Mouse (Mus musculus): ENCODE measurements around the gene Nedd9. TPM values are rescaled to one million over a fixed set of nuclear protein-coding genes. Genes with fewer than 3 reads are reported as not detected.
"Not testable (repeated sequence)": the region's sequence is repeated elsewhere in the genome, so short reads cannot be mapped to it uniquely, and the experiment has no call there.

Nedd9 gene
- polyA plus RNA-seq, 1 experiment: 24.7 TPM

GRCm38 (mm10) chr13:41375696-41376095 lies 111.5 kb downstream of the Nedd9 start:
- no peak for TF ChIP-seq POLR2A (IDR thresholded peaks at IDR 0.05; ENCODE audit: low read depth, low read length)
- Histone ChIP-seq H3K36me3 (ENCODE audit: control insufficient read depth, insufficient read depth, low read length) (no peaks in the 10 kb centered on the region), H3K27me3 (replicated peaks; ENCODE audit: control insufficient read depth, insufficient read depth, low read length) (no peaks in the 10 kb centered on the region), H3K4me3 (ENCODE audit: insufficient read depth, low read depth, low read length) (no peak overlapping the region), H3K4me1 (ENCODE audit: control insufficient read depth, insufficient read depth, low read length) (0 out of 2 replicates have a peak, but pooled peaks cover 4% of the 10 kb centered on the region), H3K27ac (ENCODE audit: insufficient read depth, low read depth, low read length) (no peak overlapping the region)
- 85% methylated on average over 6 of the region's 6 CpGs for WGBS
- no peak for DNase-seq

- Histone ChIP-seq H3K27me3 (replicated peaks; ENCODE audit: control insufficient read depth, insufficient read depth, low read length) (no peaks in the 10 kb centered on the region), H3K27ac (ENCODE audit: insufficient read depth, low read depth, low read length) (no peak overlapping the region), H3K4me3 (ENCODE audit: insufficient read depth, low read depth, low read length) (no peak overlapping the region), H3K4me1 (ENCODE audit: control insufficient read depth, insufficient read depth, low read length) (0 out of 2 replicates have a peak, but pooled peaks cover 4% of the 10 kb centered on the region), H3K36me3 (ENCODE audit: control insufficient read depth, insufficient read depth, low read length) (no peaks in the 10 kb centered on the region)
- no peak for DNase-seq
- TF ChIP-seq POLR2A (IDR thresholded peaks at IDR 0.05; ENCODE audit: low read depth, low read length) (no peak), CTCF (conservative IDR thresholded peaks at IDR 0.05; ENCODE audit: insufficient read depth, insufficient read length, low read depth, low read length) (no peak)
- 94% methylated on average over 1 of the region's 1 CpGs for WGBS
Observed at GRCm38 (mm10) chr13:41374886-41375285, 112.3 kb downstream of the Nedd9 start.

- peak; percentile 26 for DNase-seq
- WGBS: 73% methylated on average over 8 of the region's 8 CpGs
- Histone ChIP-seq H3K27ac (ENCODE audit: insufficient read depth, low read depth, low read length) (no peak overlapping the region), H3K4me1 (ENCODE audit: control insufficient read depth, insufficient read depth, low read length) (0 out of 2 replicates have a peak, but pooled peaks cover 4% of the 10 kb centered on the region), H3K4me3 (ENCODE audit: insufficient read depth, low read depth, low read length) (no peak overlapping the region), H3K27me3 (replicated peaks; ENCODE audit: control insufficient read depth, insufficient read depth, low read length) (no peaks in the 10 kb centered on the region), H3K36me3 (ENCODE audit: control insufficient read depth, insufficient read depth, low read length) (no peaks in the 10 kb centered on the region)
- TF ChIP-seq CTCF (conservative IDR thresholded peaks at IDR 0.05; ENCODE audit: insufficient read depth, insufficient read length, low read depth, low read length) (no peak), POLR2A (IDR thresholded peaks at IDR 0.05; ENCODE audit: low read depth, low read length) (no peak)
Observed at GRCm38 (mm10) chr13:41372555-41373460, 114.4 kb downstream of the Nedd9 start.

GRCm38 (mm10) chr13:41371547-41371946 lies 115.6 kb downstream of the Nedd9 start:
- Histone ChIP-seq H3K4me1 (ENCODE audit: control insufficient read depth, insufficient read depth, low read length) (0 out of 2 replicates have a peak, but pooled peaks cover 4% of the 10 kb centered on the region), H3K27me3 (replicated peaks; ENCODE audit: control insufficient read depth, insufficient read depth, low read length) (no peaks in the 10 kb centered on the region), H3K4me3 (ENCODE audit: insufficient read depth, low read depth, low read length) (no peak overlapping the region), H3K36me3 (ENCODE audit: control insufficient read depth, insufficient read depth, low read length) (no peaks in the 10 kb centered on the region), H3K27ac (ENCODE audit: insufficient read depth, low read depth, low read length) (no peak overlapping the region)
- no peak for TF ChIP-seq CTCF (conservative IDR thresholded peaks at IDR 0.05; ENCODE audit: insufficient read depth, insufficient read length, low read depth, low read length)
- no peak for TF ChIP-seq POLR2A (IDR thresholded peaks at IDR 0.05; ENCODE audit: low read depth, low read length)
- DNase-seq: no peak
- 62% methylated on average over 3 of the region's 3 CpGs for WGBS

GRCm38 (mm10) chr13:41368612-41369011 lies 118.5 kb downstream of the Nedd9 start:
- H3K4me1 ChIP-seq (ENCODE audit: control insufficient read depth, insufficient read depth, low read length): no peaks in the 10 kb centered on the region
- TF ChIP-seq POLR2A (IDR thresholded peaks at IDR 0.05; ENCODE audit: low read depth, low read length) (no peak), CTCF (conservative IDR thresholded peaks at IDR 0.05; ENCODE audit: insufficient read depth, insufficient read length, low read depth, low read length) (no peak)
- no peak for DNase-seq
- WGBS: 86% methylated on average over 5 of the region's 5 CpGs
- no peaks in the 10 kb centered on the region for H3K27me3 ChIP-seq (replicated peaks; ENCODE audit: control insufficient read depth, insufficient read depth, low read length)
- no peak overlapping the region for H3K4me3 ChIP-seq (ENCODE audit: insufficient read depth, low read depth, low read length)
- H3K27ac ChIP-seq (ENCODE audit: insufficient read depth, low read depth, low read length): no peak overlapping the region
- no peaks in the 10 kb centered on the region for H3K36me3 ChIP-seq (ENCODE audit: control insufficient read depth, insufficient read depth, low read length)

GRCm38 (mm10) chr13:41367176-41367611 lies 120.0 kb downstream of the Nedd9 start:
- Histone ChIP-seq H3K4me1 (ENCODE audit: control insufficient read depth, insufficient read depth, low read length) (no peaks in the 10 kb centered on the region), H3K27me3 (replicated peaks; ENCODE audit: control insufficient read depth, insufficient read depth, low read length) (no peaks in the 10 kb centered on the region), H3K36me3 (ENCODE audit: control insufficient read depth, insufficient read depth, low read length) (no peaks in the 10 kb centered on the region), H3K4me3 (ENCODE audit: insufficient read depth, low read depth, low read length) (no peak overlapping the region), H3K27ac (ENCODE audit: insufficient read depth, low read depth, low read length) (no peak overlapping the region)
- TF ChIP-seq CTCF (conservative IDR thresholded peaks at IDR 0.05; ENCODE audit: insufficient read depth, insufficient read length, low read depth, low read length): no peak
- TF ChIP-seq POLR2A (IDR thresholded peaks at IDR 0.05; ENCODE audit: low read depth, low read length): no peak
- no peak for DNase-seq
- 90% methylated on average over 4 of the region's 4 CpGs for WGBS

GRCm38 (mm10) chr13:41366609-41367008 lies 120.6 kb downstream of the Nedd9 start:
- not testable (repeated sequence) for H3K4me3 ChIP-seq (ENCODE audit: insufficient read depth, low read depth, low read length); H3K27ac ChIP-seq (ENCODE audit: insufficient read depth, low read depth, low read length); H3K36me3 ChIP-seq (ENCODE audit: control insufficient read depth, insufficient read depth, low read length); H3K27me3 ChIP-seq (replicated peaks; ENCODE audit: control insufficient read depth, insufficient read depth, low read length); DNase-seq; H3K4me1 ChIP-seq (ENCODE audit: control insufficient read depth, insufficient read depth, low read length)
- 69% methylated on average over 1 of the region's 1 CpGs for WGBS

All from kidney, adult 2 months (tissue).